Mouse (Mus musculus) testis, adult 2 months (tissue): ENCODE measurements around the gene Fhit.

Experiments used
- CTCF ChIP-seq: fragments of 200-500 bp; IDR thresholded peaks from 2 replicates; pipeline ENCODE4 v1.5.1; 2012; ENCODE audit warnings: low read depth, mild to moderate bottlenecking, inconsistent platforms, low read length, moderate library complexity; ENCODE audit not compliant: control insufficient read depth, insufficient read depth, insufficient replicate concordance
- POLR2A ChIP-seq: fragments of 200-500 bp; IDR thresholded peaks from 2 replicates; pipeline ENCODE4 v1.6.1; 2012; ENCODE audit warnings: low read depth, mild to moderate bottlenecking, inconsistent platforms, low read length, moderate library complexity; ENCODE audit not compliant: control insufficient read depth

DNA sequence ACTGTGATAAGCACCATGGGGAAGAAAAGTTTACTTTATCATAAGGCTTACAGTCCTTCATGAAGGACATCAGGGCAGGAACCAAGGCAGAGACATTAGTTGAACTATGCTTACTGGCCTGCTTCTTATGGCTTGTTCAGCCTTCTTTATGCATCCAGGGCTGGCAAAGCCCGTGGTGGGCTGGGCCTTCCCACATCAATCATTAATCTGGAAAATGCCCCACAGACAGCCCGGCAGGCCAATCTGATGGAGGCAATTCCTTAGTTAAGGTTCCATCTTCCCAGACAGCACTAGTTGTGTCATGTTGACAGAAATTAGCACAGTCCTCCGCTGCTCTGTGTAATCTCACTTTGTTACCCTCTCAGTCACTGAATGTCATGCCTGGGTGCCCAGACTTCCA, 4.1 kb downstream of the Fhit start:
- TF ChIP-seq CTCF (no peak), POLR2A (no peak)
